25 mouse cellular contexts compared by ENCODE assay signal in genomic region chr2:80967260-80967659, GRCm38 (mm10).
A peak's percentile ranks its signal among the peaks of the same experiment; 100 is the strongest.
DNase-seq lines count a peak whose midpoint lies in the region; ATAC-seq and TF ChIP-seq lines count a peak whose summit lies in the region.
"Had no signal": no experiment of that assay in that cellular context is flagged by ENCODE, and none has a peak within 500 bp of the region (broad histone marks: within the 10 kb centered on the region; RNA-seq: fewer than 3 reads in every experiment).

No protein-coding gene starts in this region.

- no peak overlapping the region for H3K27ac ChIP-seq in forebrain, postnatal 0 days (ENCODE audit: low read depth, low read length)
- H3K27ac ChIP-seq in forebrain, embryonic 15.5 days (replicated peaks): no peak overlapping the region
- H3K27ac ChIP-seq in midbrain, embryonic 13.5 days: no peak overlapping the region
- H3K27ac ChIP-seq in midbrain, embryonic 10.5 days (replicated peaks): no peak overlapping the region
- H3K27ac ChIP-seq in midbrain, embryonic 14.5 days (replicated peaks; ENCODE audit: low read depth, low read length): no peak overlapping the region
- H3K27ac ChIP-seq in liver, embryonic 12.5 days: no peak overlapping the region
- H3K27ac ChIP-seq: hindbrain, embryonic 15.5 days; liver, embryonic 15.5 days had no signal

- 78% methylated on average over 11 of the region's 11 CpGs for WGBS in forebrain, postnatal 0 days
- WGBS in forebrain, embryonic 15.5 days: 78% methylated on average over 11 of the region's 11 CpGs
- 73% methylated on average over 11 of the region's 11 CpGs for WGBS in midbrain, embryonic 13.5 days
- 91% methylated on average over 11 of the region's 11 CpGs for WGBS in midbrain, embryonic 10.5 days
- WGBS in midbrain, embryonic 14.5 days: 56% methylated on average over 11 of the region's 11 CpGs
- 76% methylated on average over 11 of the region's 11 CpGs for WGBS in liver, embryonic 12.5 days (ENCODE audit: insufficient replicate concordance)

- no peaks in the 10 kb centered on the region for H3K4me1 ChIP-seq in forebrain, postnatal 0 days (ENCODE audit: insufficient read depth)
- H3K4me1 ChIP-seq in forebrain, embryonic 15.5 days: no peaks in the 10 kb centered on the region
- H3K4me1 ChIP-seq in midbrain, embryonic 13.5 days (replicated peaks): no peaks in the 10 kb centered on the region
- no peaks in the 10 kb centered on the region for H3K4me1 ChIP-seq in midbrain, embryonic 10.5 days
- no peaks in the 10 kb centered on the region for H3K4me1 ChIP-seq in midbrain, embryonic 14.5 days (ENCODE audit: control insufficient read depth, insufficient read depth, low read length)
- no peaks in the 10 kb centered on the region for H3K4me1 ChIP-seq in liver, embryonic 12.5 days
- H3K4me1 ChIP-seq: hindbrain, embryonic 15.5 days; liver, embryonic 15.5 days had no signal

- H3K4me3 ChIP-seq in forebrain, postnatal 0 days (ENCODE audit: low read depth, low read length): no peak overlapping the region
- H3K4me3 ChIP-seq in forebrain, embryonic 15.5 days: no peak overlapping the region
- no peak overlapping the region for H3K4me3 ChIP-seq in midbrain, embryonic 13.5 days (replicated peaks)
- H3K4me3 ChIP-seq in midbrain, embryonic 10.5 days: no peak overlapping the region
- H3K4me3 ChIP-seq in midbrain, embryonic 14.5 days (replicated peaks; ENCODE audit: low read depth, low read length): no peak overlapping the region
- no peak overlapping the region for H3K4me3 ChIP-seq in liver, embryonic 12.5 days
- H3K4me3 ChIP-seq: hindbrain, embryonic 15.5 days; liver, embryonic 15.5 days had no signal

- no peaks in the 10 kb centered on the region for H3K9me3 ChIP-seq in forebrain, postnatal 0 days (ENCODE audit: low read length)
- H3K9me3 ChIP-seq in forebrain, embryonic 15.5 days: no peaks in the 10 kb centered on the region
- no peaks in the 10 kb centered on the region for H3K9me3 ChIP-seq in midbrain, embryonic 13.5 days
- no peaks in the 10 kb centered on the region for H3K9me3 ChIP-seq in midbrain, embryonic 10.5 days (replicated peaks)
- H3K9me3 ChIP-seq in midbrain, embryonic 14.5 days (ENCODE audit: control insufficient read depth, low read length): no peaks in the 10 kb centered on the region
- H3K9me3 ChIP-seq in liver, embryonic 12.5 days (replicated peaks): no peaks in the 10 kb centered on the region
- H3K9me3 ChIP-seq: hindbrain, embryonic 15.5 days; liver, embryonic 15.5 days had no signal

- no peak overlapping the region for H3K4me2 ChIP-seq in forebrain, postnatal 0 days (ENCODE audit: low read depth)
- no peak overlapping the region for H3K4me2 ChIP-seq in forebrain, embryonic 15.5 days (replicated peaks)
- no peak overlapping the region for H3K4me2 ChIP-seq in midbrain, embryonic 13.5 days (replicated peaks)
- H3K4me2 ChIP-seq in midbrain, embryonic 14.5 days (ENCODE audit: low read length): no peak overlapping the region
- H3K4me2 ChIP-seq in liver, embryonic 12.5 days: no peak overlapping the region
- H3K4me2 ChIP-seq: hindbrain, embryonic 15.5 days; liver, embryonic 15.5 days; lung, embryonic 14.5 days had no signal

- no peak overlapping the region for H3K9ac ChIP-seq in forebrain, postnatal 0 days
- no peak overlapping the region for H3K9ac ChIP-seq in forebrain, embryonic 15.5 days (replicated peaks)
- H3K9ac ChIP-seq in midbrain, embryonic 13.5 days (replicated peaks): no peak overlapping the region
- H3K9ac ChIP-seq in midbrain, embryonic 14.5 days (replicated peaks; ENCODE audit: low read length): no peak overlapping the region
- H3K9ac ChIP-seq in liver, embryonic 12.5 days: no peak overlapping the region
- H3K9ac ChIP-seq: hindbrain, embryonic 15.5 days; liver, embryonic 15.5 days; lung, embryonic 14.5 days had no signal

- H3K36me3 ChIP-seq in forebrain, postnatal 0 days (ENCODE audit: insufficient read depth): no peaks in the 10 kb centered on the region
- H3K36me3 ChIP-seq in forebrain, embryonic 15.5 days: no peaks in the 10 kb centered on the region
- H3K36me3 ChIP-seq in midbrain, embryonic 13.5 days: no peaks in the 10 kb centered on the region
- no peaks in the 10 kb centered on the region for H3K36me3 ChIP-seq in midbrain, embryonic 10.5 days
- no peaks in the 10 kb centered on the region for H3K36me3 ChIP-seq in midbrain, embryonic 14.5 days (ENCODE audit: control insufficient read depth, insufficient read depth, low read length)
- H3K36me3 ChIP-seq in liver, embryonic 12.5 days: no peaks in the 10 kb centered on the region
- H3K36me3 ChIP-seq: hindbrain, embryonic 15.5 days; liver, embryonic 15.5 days had no signal

- no peak for TF ChIP-seq CTCF in forebrain, postnatal 0 days (IDR thresholded peaks at IDR 0.05; ENCODE audit: low read depth)

- ATAC-seq in forebrain, postnatal 0 days: peak; percentile 56; the same call in 1 of the 2 replicates
- ATAC-seq in forebrain, embryonic 15.5 days (replicated peaks): no peak
- ATAC-seq in midbrain, embryonic 13.5 days: peak; percentile 78
- ATAC-seq in midbrain, embryonic 14.5 days (ENCODE audit: low FRiP score, low TSS enrichment): peak; percentile 68; the same call in 1 of the 2 replicates
- ATAC-seq in liver, embryonic 12.5 days: no peak
- no peak for ATAC-seq in inflammation-experienced regulatory T-cells, adult 6 months
- ATAC-seq: intestine, embryonic 16.5 days had no signal

- DNase-seq in forebrain, postnatal 0 days: no peak
- no peak for DNase-seq in midbrain, embryonic 10.5 days (ENCODE audit: low spot score)
- peak; percentile 64 for DNase-seq in midbrain, embryonic 14.5 days
- peak; percentile 42 for DNase-seq in retina, postnatal 1 day
- DNase-seq: adrenal gland, adult 2 months; adrenal gland, postnatal 36 days; B cell, adult 2 months; cerebellum, adult 8-10 months; cerebellum, postnatal 25 days; gastrocnemius, postnatal 14 days; heart, postnatal 14 days; kidney, adult 9 months; kidney, postnatal 14 days; layer of hippocampus, adult 9-11 months; liver; lung, embryonic 14.5 days; right cerebral cortex, postnatal 25 days; thymus, postnatal 14 days had no signal

- no peaks in the 10 kb centered on the region for H3K27me3 ChIP-seq in forebrain, postnatal 0 days (ENCODE audit: insufficient read depth, low read length)
- no peaks in the 10 kb centered on the region for H3K27me3 ChIP-seq in forebrain, embryonic 15.5 days
- no peaks in the 10 kb centered on the region for H3K27me3 ChIP-seq in midbrain, embryonic 13.5 days
- no peaks in the 10 kb centered on the region for H3K27me3 ChIP-seq in midbrain, embryonic 10.5 days (ENCODE audit: low read depth, poor library complexity, severe bottlenecking)
- H3K27me3 ChIP-seq in midbrain, embryonic 14.5 days (ENCODE audit: control insufficient read depth, insufficient read depth, low read length): no peaks in the 10 kb centered on the region
- no peaks in the 10 kb centered on the region for H3K27me3 ChIP-seq in liver, embryonic 12.5 days (replicated peaks)
- H3K27me3 ChIP-seq: hindbrain, embryonic 15.5 days; liver, embryonic 15.5 days had no signal

Comparison
In these comparisons a context has a peak if more than half of its experiments do, and no peak if none do; other contexts are left out.
1. ATAC-seq: peak in forebrain, postnatal 0 days (single experiment), midbrain, embryonic 13.5 days (single experiment) and midbrain, embryonic 14.5 days (single experiment); none in forebrain, embryonic 15.5 days (single experiment), liver, embryonic 12.5 days (single experiment) and inflammation-experienced regulatory T-cells, adult 6 months (single experiment).
2. DNase-seq: peak in midbrain, embryonic 14.5 days (single experiment) and retina, postnatal 1 day (single experiment); none in forebrain, postnatal 0 days (single experiment) and midbrain, embryonic 10.5 days (single experiment).